Mouse (Mus musculus) thymus, postnatal 14 days (tissue): ENCODE results near the gene Cby1.

Experiments used
- DNase-seq: peaks from one replicate; pipeline ENCODE4 v3.0.0; 2021

Gene Cby1

DNA sequence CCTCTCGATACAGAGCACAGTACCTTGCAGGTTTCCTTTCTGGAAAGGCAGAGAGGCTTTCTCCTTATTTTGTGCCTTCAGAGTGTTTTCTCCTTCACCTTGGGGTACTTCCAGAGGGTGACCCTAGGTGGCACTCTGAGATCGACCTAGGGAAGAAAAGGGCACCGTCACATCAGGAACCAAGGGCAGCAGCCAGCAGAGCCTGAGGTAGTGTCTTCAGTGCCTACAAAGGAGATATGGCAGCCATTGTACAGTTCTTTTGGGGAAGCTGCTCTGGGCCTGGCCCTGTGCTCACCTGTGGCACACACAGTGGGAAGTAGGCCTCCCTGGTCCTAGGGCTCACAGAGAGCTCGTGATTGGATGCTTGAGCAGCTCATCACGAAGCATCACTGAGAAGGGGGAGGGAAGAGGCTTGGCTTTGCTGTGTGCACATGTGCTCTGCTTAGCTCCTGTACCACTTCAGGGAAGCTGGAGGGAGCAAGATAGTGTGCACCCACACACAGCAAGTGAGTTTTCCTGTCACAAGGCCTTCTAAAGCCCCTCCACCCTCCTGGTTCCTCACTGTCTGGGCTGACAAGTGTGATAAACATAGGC is 49.3 kb downstream of the Cby1 start:
- DNase-seq: no peak

DNA sequence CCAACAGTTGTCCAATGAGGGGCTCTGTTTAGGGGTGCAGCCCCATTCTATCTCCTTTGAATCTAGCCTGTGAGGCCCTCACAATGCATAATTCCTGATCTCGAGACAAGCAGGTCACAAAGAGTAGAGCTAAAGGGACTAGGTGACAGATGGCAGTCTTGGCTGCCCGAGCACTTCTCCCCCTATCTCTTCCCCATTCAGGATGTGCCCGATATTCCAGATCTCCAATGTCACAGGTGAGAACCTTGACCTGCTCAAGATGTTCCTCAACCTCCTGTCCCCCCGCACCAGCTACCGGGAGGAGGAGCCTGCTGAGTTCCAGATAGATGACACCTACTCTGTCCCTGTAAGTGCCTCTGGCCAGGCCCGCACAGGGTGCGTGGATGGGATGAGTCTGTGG is 56.6 kb downstream of the Cby1 start:
- DNase-seq: no peak

DNA sequence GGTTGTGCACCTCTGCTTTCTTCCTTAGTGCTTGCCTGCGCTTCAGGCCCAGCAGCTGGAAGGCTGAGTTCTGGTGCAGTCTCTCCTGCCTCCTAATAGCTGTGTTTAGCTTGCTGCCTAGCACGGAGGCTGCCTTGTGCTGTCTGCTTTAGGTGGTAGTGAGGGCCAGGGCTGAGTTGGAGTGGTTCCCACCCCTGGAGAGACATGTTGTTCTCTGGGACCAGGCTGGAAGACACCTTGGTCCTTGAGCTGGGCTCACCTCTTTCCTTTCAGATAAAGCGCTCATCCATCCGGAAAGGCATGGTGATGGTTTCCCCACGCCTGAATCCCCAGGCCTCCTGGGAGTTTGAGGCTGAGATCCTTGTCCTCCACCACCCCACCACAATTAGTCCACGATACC is 57.7 kb downstream of the Cby1 start:
- no peak for DNase-seq
